Mouse (Mus musculus): ENCODE measurements around the gene Id1.

The Id1 gene

DNA sequence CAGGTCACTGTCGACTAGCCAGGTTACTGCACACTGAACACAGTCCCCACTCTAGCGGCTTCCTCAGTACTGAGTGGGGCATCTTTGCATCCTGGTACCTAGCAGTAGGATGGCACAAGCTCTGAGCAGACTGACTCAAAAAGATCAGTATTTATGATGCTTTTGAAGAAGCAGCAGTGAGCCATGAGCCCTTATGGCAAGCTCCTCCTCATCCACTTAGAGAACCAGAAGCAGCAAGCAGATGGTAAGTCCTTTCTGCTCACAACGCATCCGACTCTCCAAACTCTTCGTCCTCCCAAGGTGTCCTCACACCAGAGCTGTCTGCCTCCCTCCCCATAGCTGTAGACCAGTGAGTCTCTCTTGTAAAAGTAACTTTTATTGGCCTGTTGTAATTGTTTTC lies 47.2 kb downstream of the Id1 start:
- DNase-seq (ENCODE audit: low spot score): no peak

DNA sequence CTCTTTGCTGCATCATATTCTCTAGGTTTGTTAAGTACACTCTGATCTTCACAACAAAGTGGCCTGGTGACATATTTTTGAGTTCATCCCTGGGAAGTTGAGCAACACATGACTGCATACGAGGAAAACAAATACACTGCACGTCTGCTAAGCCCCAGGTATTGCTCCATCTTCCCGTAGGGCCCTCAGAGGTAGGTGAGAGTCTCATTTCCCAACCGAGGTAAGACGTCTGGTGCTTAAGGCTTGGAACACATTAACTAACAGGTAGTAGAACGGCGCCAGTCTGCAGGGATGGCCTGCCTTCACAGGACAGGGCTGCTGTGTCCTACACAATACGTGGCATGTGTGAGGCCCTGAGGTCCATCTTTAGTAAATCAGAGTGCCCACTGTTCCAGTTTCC lies 48.6 kb downstream of the Id1 start:
- DNase-seq (ENCODE audit: low spot score): no peak

DNA sequence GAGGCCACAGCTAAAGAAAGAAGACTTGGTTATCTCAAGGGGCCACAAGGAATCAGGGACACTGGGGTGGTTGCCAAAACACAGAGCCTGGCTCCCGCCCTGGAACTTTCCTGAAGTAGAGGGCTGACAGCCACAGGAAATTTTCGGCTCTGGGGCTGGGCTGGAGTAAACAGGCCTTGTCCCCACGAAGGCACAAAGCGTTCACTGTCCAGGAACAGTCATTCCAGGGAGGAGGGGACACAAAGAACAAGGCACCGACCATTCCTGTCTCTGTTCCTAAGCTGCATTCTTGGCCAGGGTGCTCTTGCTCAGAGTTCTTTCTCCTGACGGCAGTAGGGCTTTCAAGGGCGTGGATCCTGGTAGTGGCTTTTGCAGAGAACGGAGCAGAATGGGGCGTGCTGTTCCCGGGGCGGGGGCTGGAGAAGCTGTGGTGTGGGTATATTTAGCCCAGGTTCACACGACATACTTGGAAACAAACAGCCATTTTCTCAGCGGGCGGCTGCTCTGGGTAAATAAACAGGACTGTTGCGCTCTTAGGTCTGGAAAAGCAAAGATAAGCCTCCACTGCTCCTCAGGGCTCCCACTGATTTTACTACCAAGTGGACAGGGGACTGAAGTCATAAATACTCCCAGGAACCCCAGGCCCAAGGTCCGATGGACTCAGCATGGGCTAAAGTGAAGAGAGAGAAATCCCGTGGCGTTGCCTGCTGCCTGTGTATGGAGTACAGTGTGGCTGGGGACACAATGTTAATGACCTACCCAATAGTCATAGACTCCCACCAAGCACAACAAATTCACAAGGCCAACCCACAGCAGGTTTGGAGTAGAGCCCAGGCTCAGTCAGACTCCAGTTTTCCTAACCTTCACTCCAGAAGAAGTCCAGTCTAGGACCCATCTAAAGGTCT lies 49.6 kb downstream of the Id1 start:
- peak; percentile 71 for DNase-seq (ENCODE audit: low spot score)

All from ovary, postnatal 36 days (tissue).